Mouse (Mus musculus): ENCODE data around the gene Olfr463.

The Olfr463 gene

GRCm38 (mm10) chr11:87847884-87848283 is 49.3 kb downstream of the Olfr463 start:
- in situ Hi-C loops (cut with MboI; ENCODE audit: low sequenced_read_pairs), result no loop called here

- in situ Hi-C loops (cut with MboI; ENCODE audit: low sequenced_read_pairs), result no loop called here
These were observed 50.1 kb downstream of the Olfr463 start for GRCm38 (mm10) chr11:87846968-87847600.

Data from CH12F3 (cell line).